Mouse (Mus musculus) heart, embryonic 16.5 days (tissue): ENCODE results near the gene Gm6760. TPM values are rescaled to one million over a fixed set of nuclear protein-coding genes. Genes with fewer than 3 reads are reported as not detected.
A peak's percentile ranks its signal among the peaks of the same experiment; 100 is the strongest.

Source experiments
- ATAC-seq: fragments of 200-750 bp; cut with Nextera tagmentation; replicated peaks from 2 replicates; pipeline ENCODE4 v1.8.0; 2017; ENCODE audit warnings: moderate number of reproducible peaks; ENCODE audit not compliant: insufficient read depth, low FRiP score; ENCODE audit errors: extremely low read depth
- H3K27ac ChIP-seq: fragments of 300-500 bp; sonication (generic); 2 replicates; pipeline ENCODE4 v1.5.1; 2014; ENCODE audit warnings: mild to moderate bottlenecking, low read length, control low read depth, moderate library complexity
- H3K27me3 ChIP-seq: fragments of 300-500 bp; sonication (generic); 2 replicates; pipeline ENCODE4 v1.6.1; 2014; ENCODE audit warnings: low read length, mixed read lengths; ENCODE audit not compliant: control insufficient read depth, insufficient read depth
- H3K36me3 ChIP-seq: fragments of 300-500 bp; sonication (generic); 2 replicates; pipeline ENCODE4 v1.6.1; 2014; ENCODE audit not compliant: control insufficient read depth, insufficient read depth
- H3K4me1 ChIP-seq: fragments of 300-500 bp; sonication (generic); 2 replicates; pipeline ENCODE4 v1.6.1; 2014; ENCODE audit warnings: low read length, mixed read lengths; ENCODE audit not compliant: control insufficient read depth, insufficient read depth
- H3K4me2 ChIP-seq: fragments of 300-500 bp; sonication (generic); 2 replicates; pipeline ENCODE4 v1.6.1; 2014; ENCODE audit warnings: low read depth, mild to moderate bottlenecking, control low read depth, low read length
- H3K4me3 ChIP-seq: fragments of 300-500 bp; sonication (generic); 2 replicates; pipeline ENCODE4 v1.5.1; 2014; ENCODE audit warnings: mild to moderate bottlenecking, control low read depth, low read length
- H3K9ac ChIP-seq: fragments of 300-500 bp; sonication (generic); 2 replicates; pipeline ENCODE4 v1.6.1; 2014; ENCODE audit warnings: low read length, control low read depth
- H3K9me3 ChIP-seq: fragments of 300-500 bp; sonication (generic); replicated peaks from 2 replicates; pipeline ENCODE4 v1.6.1; 2016; ENCODE audit warnings: low read length; ENCODE audit not compliant: control insufficient read depth
- WGBS: fragments of 180-500 bp; shearing (Covaris S2); extraction: QIAGEN DNeasy Blood & Tissue Kit; methylation state at CpG from one replicate; pipeline ENCODE4 v1.1.7; 2014; 5-methylcytosine and 5-hydroxymethylcytosine counted together
- polyA plus RNA-seq: library from polyadenylated mRNA; unstranded; fragments of >200 nt; fragmentation: Nextera tagmentation; extraction: Ambion mirVana; gene quantifications from 2 replicates; pipeline ENCODE4 v1.2.1, GENCODE M21; 2015

Gm6760 gene
- not detected in 2 replicates for polyA plus RNA-seq

DNA sequence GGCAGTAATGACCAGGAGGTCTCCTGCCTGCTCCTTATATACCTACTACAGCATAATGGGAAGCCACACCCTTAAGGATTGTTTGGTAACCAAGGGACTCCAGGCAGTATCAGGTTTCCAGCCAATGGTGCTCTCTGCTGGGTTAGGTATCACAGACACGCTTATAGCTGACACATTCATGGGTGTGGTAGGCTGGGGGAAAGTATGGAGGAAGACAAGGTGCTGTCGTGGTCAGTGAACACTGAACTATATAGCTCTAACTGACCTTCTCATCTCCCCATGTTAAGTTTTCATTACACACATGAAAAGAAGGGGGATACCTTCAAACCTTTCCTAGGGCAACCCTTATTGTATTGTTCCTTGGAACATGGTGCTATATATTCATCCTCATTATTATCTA is at the start of gene Gm6760:
Gene Gm6760, minus strand, starts transcription at position 101 of the 400 bp plus-strand sequence.
- Histone ChIP-seq H3K27me3 (no peaks in the 10 kb centered on the region), H3K4me1 (no peaks in the 10 kb centered on the region), H3K4me3 (no peak within 1 kb of the TSS), H3K9me3 (no peaks in the 10 kb centered on the region), H3K36me3 (no peaks in the 10 kb centered on the region), H3K27ac (no peak within 1 kb of the TSS), H3K9ac (no peak within 1 kb of the TSS), H3K4me2 (no peak within 1 kb of the TSS)
- no peak for ATAC-seq
- 66% methylated on average over 2 of the region's 2 CpGs for WGBS

DNA sequence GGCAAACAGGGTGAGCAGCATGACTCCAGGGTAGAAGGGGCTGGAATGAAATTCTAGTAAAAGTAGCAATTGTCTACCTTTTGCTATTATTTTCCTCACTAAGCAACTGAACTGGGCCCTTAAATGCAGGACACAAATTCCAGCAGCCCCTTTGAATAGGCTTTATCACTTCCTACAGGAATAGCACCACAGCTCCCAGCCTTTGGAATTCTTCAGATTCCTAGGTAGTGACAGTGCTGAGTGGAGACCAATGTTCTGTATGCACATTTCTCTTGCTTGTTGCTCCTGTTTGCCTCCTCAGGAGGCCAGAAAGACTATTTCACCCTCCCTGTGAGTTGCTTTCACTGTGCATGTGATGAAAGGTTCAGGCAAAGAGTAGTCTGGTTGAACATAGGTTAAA is 29.2 kb upstream of the Gm6760 start:
- Histone ChIP-seq H3K27me3 (no peaks in the 10 kb centered on the region), H3K4me1 (no peaks in the 10 kb centered on the region), H3K4me2 (no peak overlapping the region), H3K9me3 (no peaks in the 10 kb centered on the region), H3K4me3 (no peak overlapping the region), H3K9ac (no peak overlapping the region), H3K27ac (peak overlapping the region; percentile 81), H3K36me3 (no peaks in the 10 kb centered on the region)
- peak; percentile 86 for ATAC-seq

DNA sequence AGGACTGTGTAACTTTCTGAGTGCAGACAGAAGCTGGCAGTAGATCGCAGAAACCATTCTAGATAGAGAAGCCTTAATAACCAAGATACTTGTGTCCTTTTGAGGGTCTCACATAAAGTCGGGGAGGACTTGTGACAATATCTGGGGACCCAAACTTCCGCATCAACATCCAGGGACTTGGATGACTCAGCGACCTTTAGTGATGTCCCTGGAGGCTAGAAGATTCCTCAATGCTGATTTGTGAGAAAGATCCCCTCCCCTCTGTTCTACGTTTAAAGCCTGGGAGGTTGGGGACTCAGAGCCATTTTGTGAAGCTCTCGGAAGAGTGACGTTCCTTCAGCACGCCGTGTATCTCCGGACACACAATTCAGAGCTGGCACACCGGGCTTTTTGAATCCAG is 21.2 kb upstream of the Gm6760 start, which contains the start of gene 3830417A13Rik:
Gene 3830417A13Rik, plus strand, starts transcription at position 301 of the 400 bp plus-strand sequence.
- Histone ChIP-seq H3K4me2 (no peak within 1 kb of the TSS), H3K4me3 (no peak within 1 kb of the TSS), H3K36me3 (no peaks in the 10 kb centered on the region), H3K9me3 (no peaks in the 10 kb centered on the region), H3K4me1 (no peaks in the 10 kb centered on the region), H3K9ac (no peak within 1 kb of the TSS), H3K27ac (no peak within 1 kb of the TSS), H3K27me3 (no peaks in the 10 kb centered on the region)
- ATAC-seq: no peak
- 80% methylated on average over 11 of the region's 11 CpGs for WGBS

Other genes with a start within 250 kb of the Gm6760 start
- gene 3830417A13Rik, start 21.4 kb upstream of the Gm6760 start, polyA plus RNA-seq: not detected in 2 replicates
- 8.0 and 9.8 TPM in 2 replicates for gene Slitrk4, start 124.8 kb upstream of the Gm6760 start, polyA plus RNA-seq